Mouse (Mus musculus) adipocyte (in vitro differentiated cells): ENCODE data around the gene Gabrg2.

Source experiments
- DNase-seq: peaks from one replicate; pipeline ENCODE4 v3.0.0-alpha.2; 2016; ENCODE audit warnings: low spot score

The Gabrg2 gene

GRCm38 (mm10) chr11:42000190-42001098 lies at the start of gene Gabrg2:
TSS of gene Gabrg2 (minus strand) at chr11:42000857.
- no peak for DNase-seq

GRCm38 (mm10) chr11:42048201-42048600 lies 47.5 kb upstream of the Gabrg2 start:
- no peak for DNase-seq

GRCm38 (mm10) chr11:41999468-41999881 lies 1.2 kb downstream of the Gabrg2 start:
- DNase-seq, result peak; percentile 29

- no peak for DNase-seq
These were observed 20.5 kb downstream of the Gabrg2 start for GRCm38 (mm10) chr11:41980152-41980551.

- no peak for DNase-seq
These were observed 32.1 kb downstream of the Gabrg2 start for GRCm38 (mm10) chr11:41968595-41968994.

GRCm38 (mm10) chr11:41962706-41963105 lies 38.0 kb downstream of the Gabrg2 start:
- no peak for DNase-seq

GRCm38 (mm10) chr11:41953550-41953949 lies 47.1 kb downstream of the Gabrg2 start:
- no peak for DNase-seq

- no peak for DNase-seq
These were observed 48.8 kb downstream of the Gabrg2 start for GRCm38 (mm10) chr11:41951898-41952297.

- no peak for DNase-seq
These were observed 55.2 kb downstream of the Gabrg2 start for GRCm38 (mm10) chr11:41945471-41945870.

- no peak for DNase-seq
These were observed 62.7 kb downstream of the Gabrg2 start for GRCm38 (mm10) chr11:41937979-41938378.

GRCm38 (mm10) chr11:41918864-41919263 lies 81.8 kb downstream of the Gabrg2 start:
- DNase-seq, result no peak

GRCm38 (mm10) chr11:41914066-41914465 lies 86.6 kb downstream of the Gabrg2 start:
- no peak for DNase-seq

GRCm38 (mm10) chr11:41903661-41904060 lies 97.0 kb downstream of the Gabrg2 start:
- DNase-seq, result no peak
